Mouse (Mus musculus) neural tube, embryonic 11.5 days (tissue): ENCODE measurements around the gene Spag7. TPM values are rescaled to one million over a fixed set of nuclear protein-coding genes. Genes with fewer than 3 reads are reported as not detected.

Source experiments
- ATAC-seq: fragments of 200-750 bp; cut with Nextera tagmentation; 2 replicates; pipeline ENCODE4 v1.8.0; 2017; ENCODE audit warnings: moderate number of reproducible peaks, mild to moderate bottlenecking, moderate TSS enrichment, moderate library complexity; ENCODE audit not compliant: insufficient read depth, low FRiP score, low TSS enrichment
- DNase-seq: peaks from one replicate; pipeline ENCODE4 v3.0.0-alpha.2; 2015; ENCODE audit warnings: low spot score
- H3K27ac ChIP-seq: fragments of 300-500 bp; sonication (generic); 2 replicates; pipeline ENCODE4 v1.5.1; 2014; ENCODE audit warnings: low read depth, mild to moderate bottlenecking, low read length
- H3K27me3 ChIP-seq: fragments of 300-500 bp; sonication (generic); 2 replicates; pipeline ENCODE4 v1.6.1; 2014; ENCODE audit warnings: mild to moderate bottlenecking, low read length, mixed read lengths; ENCODE audit not compliant: control insufficient read depth, insufficient read depth
- H3K36me3 ChIP-seq: fragments of 300-500 bp; sonication (generic); 2 replicates; pipeline ENCODE4 v1.6.1; 2014; ENCODE audit warnings: mild to moderate bottlenecking, low read length, moderate library complexity, mixed read lengths; ENCODE audit not compliant: control insufficient read depth, insufficient read depth
- H3K4me1 ChIP-seq: fragments of 300-500 bp; sonication (generic); 2 replicates; pipeline ENCODE4 v1.6.1; 2014; ENCODE audit warnings: low read length, mixed read lengths; ENCODE audit not compliant: control insufficient read depth, insufficient read depth
- H3K4me2 ChIP-seq: fragments of 300-500 bp; sonication (generic); 2 replicates; pipeline ENCODE4 v1.6.1; 2014; ENCODE audit warnings: low read depth, mild to moderate bottlenecking, moderate library complexity
- H3K4me3 ChIP-seq: fragments of 300-500 bp; sonication (generic); 2 replicates; pipeline ENCODE4 v1.5.1; 2014; ENCODE audit warnings: low read depth, low read length
- H3K9ac ChIP-seq: fragments of 300-500 bp; sonication (generic); 2 replicates; pipeline ENCODE4 v1.6.1; 2014; ENCODE audit warnings: mild to moderate bottlenecking, low read length
- H3K9me3 ChIP-seq: fragments of 300-500 bp; sonication (generic); 2 replicates; pipeline ENCODE4 v1.6.1; 2016; ENCODE audit warnings: low read length; ENCODE audit not compliant: control insufficient read depth
- WGBS: fragments of 180-500 bp; shearing (Covaris S2); extraction: QIAGEN DNeasy Blood & Tissue Kit; methylation state at CpG from one replicate; pipeline ENCODE4 v1.1.7; 2014; 5-methylcytosine and 5-hydroxymethylcytosine counted together
- polyA plus RNA-seq: library from polyadenylated mRNA; unstranded; fragments of >200 nt; fragmentation: Nextera tagmentation; extraction: Ambion mirVana; gene quantifications from 2 replicates; pipeline ENCODE4 v1.2.1, GENCODE M21; 2014

Spag7 gene
- polyA plus RNA-seq, 1 experiment from 2014 or later: 152 TPM

DNA sequence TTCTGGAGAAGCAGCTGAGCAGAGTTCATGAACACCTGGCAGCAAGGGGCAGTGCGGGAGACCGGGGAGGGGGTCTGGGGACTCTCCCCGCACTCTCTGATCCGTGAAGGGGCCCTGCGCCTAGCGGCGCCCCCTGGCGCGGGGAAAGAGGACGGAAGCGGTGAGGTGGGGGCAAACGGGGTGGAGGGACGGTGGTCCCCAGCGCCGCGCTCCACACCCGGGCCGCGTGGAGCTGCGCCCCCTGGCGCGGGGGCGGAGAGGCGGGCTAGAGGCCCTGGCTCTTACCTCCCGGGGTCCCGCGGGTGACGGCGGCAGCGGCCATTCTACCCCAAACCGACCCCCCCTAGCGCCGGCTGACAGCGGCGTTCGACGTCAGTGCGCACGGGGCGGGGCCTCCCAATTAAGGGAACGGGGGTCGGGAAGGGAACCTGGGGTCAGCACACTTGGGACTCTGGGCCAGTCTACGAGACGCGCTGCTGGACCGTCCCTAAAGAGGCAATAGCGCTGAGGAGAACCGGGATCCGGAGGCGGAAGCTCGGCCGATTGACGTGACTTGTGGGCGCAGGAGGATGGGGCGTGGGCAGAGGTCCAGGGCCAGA is 18.5 kb upstream of the Spag7 start, which contains the start of gene Camta2:
Gene Camta2 (minus strand): TSS at position 505 of the 599 bp plus-strand sequence.
- peak; percentile 77 for ATAC-seq
- WGBS: 0% methylated on average over 55 of the region's 55 CpGs
- Histone ChIP-seq H3K4me1 (peaks cover 12% of the 10 kb centered on the region), H3K4me3 (peak within 1 kb of the TSS; percentile 85), H3K4me2 (peak within 1 kb of the TSS; percentile 87), H3K27ac (peak within 1 kb of the TSS; percentile 46), H3K9ac (peak within 1 kb of the TSS; percentile 70), H3K27me3 (no peaks in the 10 kb centered on the region), H3K36me3 (no peaks in the 10 kb centered on the region), H3K9me3 (no peaks in the 10 kb centered on the region)
- DNase-seq: peak; percentile 88

DNA sequence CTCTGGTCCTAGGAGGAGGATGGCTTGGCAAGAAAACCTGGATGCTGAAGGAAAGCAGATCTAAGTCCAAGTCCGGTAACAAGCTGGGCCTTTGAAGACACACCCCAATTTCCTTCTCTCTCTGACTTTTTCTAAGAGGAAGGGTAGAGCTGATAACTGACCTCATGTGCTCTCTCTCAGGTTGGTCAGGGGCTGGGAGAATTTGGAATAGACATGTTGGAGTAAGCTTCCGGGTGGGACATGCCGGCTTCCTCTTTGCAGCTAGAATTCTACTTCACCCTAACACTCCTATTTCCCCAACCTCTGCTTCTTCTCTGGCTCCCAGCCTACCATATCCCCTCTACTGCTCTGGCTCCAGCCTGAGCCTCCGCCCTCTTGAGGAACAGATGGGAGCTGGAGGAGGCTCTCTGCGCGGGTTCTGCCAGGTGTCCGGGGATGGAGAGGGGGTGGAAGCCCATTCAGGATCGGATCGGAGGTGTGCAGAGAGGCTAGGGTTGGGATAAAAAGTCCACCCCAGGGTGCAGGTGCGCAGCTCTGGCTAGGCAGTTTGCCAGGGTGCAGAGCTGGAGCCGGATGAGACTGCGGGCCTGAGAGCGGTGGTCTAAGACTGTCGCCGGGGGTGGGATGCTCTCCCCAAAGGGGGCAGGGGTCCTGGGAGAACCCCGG is 17.8 kb upstream of the Spag7 start:
- H3K4me1 ChIP-seq: peaks cover 15% of the 10 kb centered on the region
- H3K4me3 ChIP-seq: peak overlapping the region; percentile 85
- H3K9ac ChIP-seq: peak overlapping the region; percentile 70
- H3K27ac ChIP-seq: peak overlapping the region; percentile 46
- no peaks in the 10 kb centered on the region for H3K9me3 ChIP-seq
- peak overlapping the region; percentile 87 for H3K4me2 ChIP-seq
- DNase-seq (peak; percentile 45), ATAC-seq (peak; percentile 36; the same call in 1 of the 2 replicates)
- WGBS: 2% methylated on average over 16 of the region's 16 CpGs
- no peaks in the 10 kb centered on the region for H3K27me3 ChIP-seq
- H3K36me3 ChIP-seq: no peaks in the 10 kb centered on the region

DNA sequence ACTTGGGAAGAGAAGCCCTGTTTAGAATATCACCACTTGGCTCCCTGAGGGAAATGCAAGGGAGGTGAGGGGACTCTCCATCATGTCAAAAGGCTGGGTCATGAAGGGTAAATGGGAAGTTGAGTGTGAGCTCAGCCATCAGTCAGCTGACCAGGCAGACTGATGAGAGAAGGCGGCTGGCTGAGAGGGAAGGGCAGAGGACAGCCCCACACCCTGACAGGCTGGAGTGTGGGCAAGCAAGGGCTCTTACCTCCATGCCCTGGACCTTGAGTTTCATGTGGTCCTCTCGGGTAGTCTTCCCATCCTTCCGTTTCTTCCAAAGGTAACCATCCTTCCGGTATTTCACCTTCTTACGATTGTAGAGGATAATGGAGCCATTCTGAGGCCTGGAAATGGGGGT is 14.4 kb upstream of the Spag7 start:
- Histone ChIP-seq H3K4me2 (no peak overlapping the region), H3K9me3 (no peaks in the 10 kb centered on the region), H3K9ac (no peak overlapping the region), H3K4me3 (no peak overlapping the region), H3K27me3 (no peaks in the 10 kb centered on the region), H3K27ac (no peak overlapping the region), H3K4me1 (peaks cover 13% of the 10 kb centered on the region), H3K36me3 (no peaks in the 10 kb centered on the region; the same call in 1 of the 2 replicates)
- ATAC-seq (no peak), DNase-seq (no peak)
- 88% methylated on average over 5 of the region's 5 CpGs for WGBS

DNA sequence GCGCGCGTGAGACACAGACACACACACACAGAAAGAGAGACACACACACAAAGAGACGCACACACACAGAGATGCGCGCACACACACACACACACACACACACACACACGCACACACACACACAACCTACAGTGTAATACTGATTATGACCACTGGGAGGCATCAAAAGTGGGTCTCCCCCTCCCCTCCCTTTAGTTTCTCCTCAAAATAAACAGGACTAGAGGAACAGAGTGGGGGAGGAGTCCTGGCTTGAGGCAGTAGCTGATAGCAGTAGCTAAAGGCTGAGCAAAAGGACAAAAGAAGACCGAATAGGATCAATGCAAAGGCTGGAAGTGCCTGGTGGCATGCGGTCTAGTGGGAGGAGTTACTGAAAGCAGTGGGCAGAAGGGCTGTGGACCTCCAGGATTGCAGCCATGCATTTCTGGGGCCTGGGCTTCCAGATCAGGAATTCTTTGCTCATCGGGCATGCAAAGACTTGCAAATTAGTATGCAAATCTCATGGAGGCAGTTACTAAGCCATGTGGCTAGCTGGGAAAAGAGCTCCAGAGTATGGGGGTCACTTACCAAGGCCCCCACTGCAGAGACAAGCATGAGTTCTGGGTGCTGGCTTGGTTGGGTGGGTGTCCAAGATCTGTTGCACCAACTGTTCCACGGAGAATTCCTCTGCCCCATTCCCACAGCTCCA is 12.8 kb upstream of the Spag7 start:
- H3K36me3 ChIP-seq: no peaks in the 10 kb centered on the region; the same call in 1 of the 2 replicates
- no peak overlapping the region for H3K9ac ChIP-seq
- H3K4me2 ChIP-seq: no peak overlapping the region
- H3K4me1 ChIP-seq: peaks cover 6% of the 10 kb centered on the region
- 15% methylated on average over 11 of the region's 11 CpGs for WGBS
- no peaks in the 10 kb centered on the region for H3K27me3 ChIP-seq
- no peak overlapping the region for H3K4me3 ChIP-seq
- ATAC-seq: peak; percentile 68; the same call in 1 of the 2 replicates
- no peaks in the 10 kb centered on the region for H3K9me3 ChIP-seq
- H3K27ac ChIP-seq: no peak overlapping the region
- DNase-seq: peak; percentile 67

DNA sequence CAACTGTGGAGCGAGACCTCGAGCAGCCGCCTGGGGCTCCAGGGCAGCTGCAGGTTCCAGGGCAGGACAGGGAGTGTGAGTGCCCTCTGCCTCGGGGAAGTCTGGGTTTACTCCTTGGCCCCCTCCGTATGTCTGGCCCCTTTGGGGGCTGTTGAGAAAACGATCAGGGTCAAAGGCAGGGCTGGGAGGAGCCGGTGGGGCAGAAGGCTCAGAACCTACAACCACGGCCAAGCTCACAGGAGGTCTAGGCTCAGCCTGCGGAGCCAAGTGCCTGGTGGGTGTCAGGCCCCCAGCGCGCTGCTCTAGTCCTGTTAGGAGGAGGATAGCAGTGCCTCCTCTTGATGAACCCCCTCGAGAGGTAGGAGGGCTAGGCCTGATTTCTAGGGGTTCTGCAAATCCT is 12.0 kb upstream of the Spag7 start:
- Histone ChIP-seq H3K9me3 (no peaks in the 10 kb centered on the region), H3K27me3 (no peaks in the 10 kb centered on the region), H3K9ac (no peak overlapping the region), H3K36me3 (no peaks in the 10 kb centered on the region; the same call in 1 of the 2 replicates), H3K27ac (no peak overlapping the region), H3K4me1 (peaks cover 3% of the 10 kb centered on the region; the same call in 1 of the 2 replicates), H3K4me2 (no peak overlapping the region), H3K4me3 (no peak overlapping the region)
- WGBS: 66% methylated on average over 12 of the region's 12 CpGs
- DNase-seq (no peak), ATAC-seq (no peak)

DNA sequence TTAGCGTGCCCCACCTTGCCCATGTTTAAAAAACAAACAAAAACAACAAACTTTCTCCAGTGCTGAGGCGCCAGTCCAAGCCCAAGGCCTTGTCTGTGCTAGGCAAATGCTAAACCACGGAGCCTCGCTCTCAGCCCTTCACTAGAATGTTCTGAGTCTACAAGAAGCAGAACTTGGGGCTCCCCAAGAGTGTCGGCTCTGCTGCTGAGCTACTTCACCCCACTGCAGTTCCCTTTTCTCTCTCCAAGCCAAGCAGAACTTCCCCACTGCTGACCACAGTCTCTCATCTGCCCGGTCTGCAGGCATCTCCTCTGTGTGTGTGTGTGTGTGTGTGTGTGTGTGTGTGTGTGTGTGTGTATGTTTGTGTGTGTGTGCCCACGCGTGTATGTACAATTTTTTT is 10.7 kb upstream of the Spag7 start:
- Histone ChIP-seq H3K27me3 (no peaks in the 10 kb centered on the region), H3K9me3 (no peaks in the 10 kb centered on the region), H3K36me3 (no peaks in the 10 kb centered on the region; the same call in 1 of the 2 replicates), H3K4me1 (peaks cover 3% of the 10 kb centered on the region; the same call in 1 of the 2 replicates), H3K4me2 (no peak overlapping the region), H3K4me3 (no peak overlapping the region), H3K9ac (no peak overlapping the region), H3K27ac (no peak overlapping the region)
- ATAC-seq (no peak), DNase-seq (no peak)
- WGBS: 93% methylated on average over 8 of the region's 8 CpGs

DNA sequence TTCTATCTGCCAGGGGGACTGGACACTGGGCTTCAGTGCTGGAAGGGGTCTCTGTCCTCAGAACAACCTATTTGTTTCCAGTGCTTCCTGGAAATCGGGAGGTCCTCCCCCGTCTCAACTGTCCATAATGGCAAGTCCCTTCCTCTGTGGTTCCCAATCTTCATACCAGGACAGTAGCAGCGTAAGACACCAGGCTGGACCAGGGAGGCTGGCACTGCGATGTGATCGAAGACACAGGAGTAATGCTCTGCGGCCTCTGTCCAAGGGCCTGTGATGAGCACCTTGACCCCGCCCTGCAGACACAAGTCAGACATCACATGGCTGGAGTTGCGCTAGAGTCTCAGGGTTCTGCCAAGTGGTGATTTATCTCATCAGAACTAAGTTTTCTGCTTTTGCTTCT is 10.1 kb upstream of the Spag7 start:
- 96% methylated on average over 8 of the region's 8 CpGs for WGBS
- Histone ChIP-seq H3K36me3 (no peaks in the 10 kb centered on the region; the same call in 1 of the 2 replicates), H3K9me3 (no peaks in the 10 kb centered on the region), H3K27ac (no peak overlapping the region), H3K4me2 (no peak overlapping the region), H3K27me3 (no peaks in the 10 kb centered on the region), H3K9ac (no peak overlapping the region), H3K4me3 (no peak overlapping the region), H3K4me1 (peaks cover 3% of the 10 kb centered on the region; the same call in 1 of the 2 replicates)
- DNase-seq (no peak), ATAC-seq (no peak)

DNA sequence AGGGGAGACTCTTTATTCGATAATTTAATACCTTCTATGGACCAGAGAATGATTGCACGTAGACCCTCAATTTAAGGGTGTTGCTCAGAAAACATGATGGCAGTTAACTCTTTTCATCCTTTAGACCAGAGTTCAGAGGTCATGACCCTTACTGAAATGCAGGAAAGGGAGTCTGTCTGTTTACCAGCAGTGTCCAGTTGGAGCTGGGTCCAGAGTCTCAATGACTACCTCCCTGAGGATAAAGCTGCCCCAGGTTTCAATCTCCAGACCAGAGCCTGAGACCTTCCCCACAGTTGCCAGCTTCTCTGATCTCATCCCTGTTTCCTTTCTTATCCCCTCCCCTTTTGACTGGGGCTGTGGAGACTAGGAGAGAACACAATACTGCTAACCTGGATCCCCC is 9.4 kb upstream of the Spag7 start:
- Histone ChIP-seq H3K27me3 (no peaks in the 10 kb centered on the region), H3K9me3 (no peaks in the 10 kb centered on the region), H3K27ac (no peak overlapping the region), H3K4me1 (peaks cover 3% of the 10 kb centered on the region; the same call in 1 of the 2 replicates), H3K4me3 (no peak overlapping the region), H3K36me3 (no peaks in the 10 kb centered on the region; the same call in 1 of the 2 replicates), H3K9ac (no peak overlapping the region), H3K4me2 (no peak overlapping the region)
- ATAC-seq: no peak
- no peak for DNase-seq
- 63% methylated on average over 2 of the region's 2 CpGs for WGBS
